Mouse (Mus musculus) adrenal gland, postnatal 10 days (tissue): ENCODE data around the gene Slc9a4. TPM values are rescaled to one million over a fixed set of nuclear protein-coding genes. Genes with fewer than 3 reads are reported as not detected.
A peak's percentile ranks its signal among the peaks of the same experiment; 100 is the strongest.
"Not testable (repeated sequence)": the region's sequence is repeated elsewhere in the genome, so short reads cannot be mapped to it uniquely, and the experiment has no call there.

ENCODE experiments used
- DNase-seq: peaks from one replicate; pipeline ENCODE4 v3.0.0; 2021; ENCODE audit warnings: mixed read lengths
- long read RNA-seq, 2 experiments: library from polyadenylated mRNA; stranded (forward); transcript quantifications; one replicate each; pipeline ENCODE4 v2.0.0; 2021
- total RNA-seq, 2 experiments: library from RNA; stranded (reverse); gene quantifications; 2 replicates each; pipeline ENCODE4 v1.2.3; 2021

The Slc9a4 gene
- total RNA-seq: not detected
- long read RNA-seq, experiment 1: 0 reads
- long read RNA-seq, experiment 2: 0 reads

- DNase-seq: peak; percentile 46
Observed at GRCm38 (mm10) chr1:40579784-40580183, at the start of gene Slc9a4. Slc9a4 (plus strand) TSS chr1:40580081.

- no peak for DNase-seq
Observed at GRCm38 (mm10) chr1:40537577-40537976, 42.3 kb upstream of the Slc9a4 start.

- peak; percentile 75 for DNase-seq
Observed at GRCm38 (mm10) chr1:40544650-40545049, 35.2 kb upstream of the Slc9a4 start.

GRCm38 (mm10) chr1:40546645-40547044, 33.2 kb upstream of the Slc9a4 start:
- no peak for DNase-seq

- no peak for DNase-seq
Observed at GRCm38 (mm10) chr1:40547064-40547572, 32.8 kb upstream of the Slc9a4 start.

- DNase-seq: no peak
Observed at GRCm38 (mm10) chr1:40547762-40548161, 32.1 kb upstream of the Slc9a4 start.

GRCm38 (mm10) chr1:40569374-40569773, 10.5 kb upstream of the Slc9a4 start:
- no peak for DNase-seq

GRCm38 (mm10) chr1:40580269-40580668, 388 bp downstream of the Slc9a4 start:
- DNase-seq: no peak

- DNase-seq: peak; percentile 8
Observed at GRCm38 (mm10) chr1:40586776-40587175, 6.9 kb downstream of the Slc9a4 start.

- no peak for DNase-seq
Observed at GRCm38 (mm10) chr1:40590931-40591330, 11.1 kb downstream of the Slc9a4 start.

GRCm38 (mm10) chr1:40597822-40598221, 17.9 kb downstream of the Slc9a4 start:
- no peak for DNase-seq

GRCm38 (mm10) chr1:40599661-40600060, 19.8 kb downstream of the Slc9a4 start:
- not testable (repeated sequence) for DNase-seq

GRCm38 (mm10) chr1:40600394-40601327, 20.8 kb downstream of the Slc9a4 start:
- peak; percentile 19 for DNase-seq

- no peak for DNase-seq
Observed at GRCm38 (mm10) chr1:40601461-40601860, 21.6 kb downstream of the Slc9a4 start.

- no peak for DNase-seq
Observed at GRCm38 (mm10) chr1:40613219-40613618, 33.3 kb downstream of the Slc9a4 start.

GRCm38 (mm10) chr1:40619093-40619492, 39.2 kb downstream of the Slc9a4 start:
- peak; percentile 8 for DNase-seq

GRCm38 (mm10) chr1:40619871-40620270, 40.0 kb downstream of the Slc9a4 start:
- DNase-seq: no peak

GRCm38 (mm10) chr1:40624954-40625353, 45.1 kb downstream of the Slc9a4 start:
- no peak for DNase-seq

- no peak for DNase-seq
Observed at GRCm38 (mm10) chr1:40626954-40627353, 47.1 kb downstream of the Slc9a4 start.

- no peak for DNase-seq
Observed at GRCm38 (mm10) chr1:40628443-40628842, 48.6 kb downstream of the Slc9a4 start.

GRCm38 (mm10) chr1:40632407-40633062, 52.7 kb downstream of the Slc9a4 start:
- DNase-seq: no peak

GRCm38 (mm10) chr1:40634608-40635007, 54.7 kb downstream of the Slc9a4 start:
- no peak for DNase-seq

GRCm38 (mm10) chr1:40648234-40648633, 68.4 kb downstream of the Slc9a4 start:
- DNase-seq: no peak
